Mouse (Mus musculus) cortical plate, adult 2 months (tissue): ENCODE data around the gene Cables2. TPM values are rescaled to one million over a fixed set of nuclear protein-coding genes. Genes with fewer than 3 reads are reported as not detected.

Experiments
- H3K27ac ChIP-seq: fragments of 200-500 bp; 2 replicates; pipeline ENCODE4 v1.5.1; 2012; ENCODE audit warnings: low read length, control low read depth, inconsistent platforms; ENCODE audit not compliant: insufficient read depth
- H3K4me1 ChIP-seq: fragments of 200-500 bp; 2 replicates; pipeline ENCODE4 v1.6.1; 2011; ENCODE audit warnings: low read length; ENCODE audit not compliant: control insufficient read depth, insufficient read depth
- H3K4me3 ChIP-seq: fragments of 200-500 bp; 2 replicates; pipeline ENCODE4 v1.5.1; 2011; ENCODE audit warnings: mild to moderate bottlenecking, low read length, control low read depth; ENCODE audit not compliant: insufficient read depth
- CTCF ChIP-seq: fragments of 200-500 bp; IDR thresholded peaks from 2 replicates; pipeline ENCODE4 v1.5.1; 2011; ENCODE audit warnings: mild to moderate bottlenecking, control low read depth, low read length; ENCODE audit not compliant: insufficient read depth; ENCODE audit errors: extremely low read depth
- POLR2A ChIP-seq: fragments of 200-500 bp; IDR thresholded peaks from 2 replicates; pipeline ENCODE4 v1.6.1; 2011; ENCODE audit warnings: mild to moderate bottlenecking, low read length, control low read depth; ENCODE audit not compliant: insufficient read depth; ENCODE audit errors: extremely low read depth
- polyA plus RNA-seq: library from polyadenylated mRNA; depleted of rRNA; stranded (reverse); fragments of >200 nt; gene quantifications from 2 replicates; pipeline ENCODE4 v1.2.3, GENCODE M21; 2012

The Cables2 gene
- polyA plus RNA-seq, 1 experiment: 35.7 TPM

DNA sequence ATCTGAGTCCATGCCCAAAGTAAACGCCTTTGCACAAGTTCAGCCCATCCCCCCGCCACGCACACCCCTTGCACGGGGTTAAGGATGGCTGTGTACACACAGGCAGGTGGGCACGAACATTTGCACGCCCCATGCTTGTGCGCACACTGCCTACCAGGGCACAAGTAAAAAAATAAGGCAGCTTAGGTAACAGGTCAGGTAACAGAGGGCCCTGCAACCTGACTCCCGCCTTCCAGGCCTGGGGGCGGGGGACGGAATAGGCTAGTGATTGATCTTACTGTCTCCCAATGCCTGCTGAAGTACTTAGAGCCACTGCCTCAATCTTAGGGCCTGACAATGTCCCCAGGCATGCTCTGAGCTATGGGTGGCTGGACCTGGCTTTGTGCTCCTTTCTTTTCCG, 15.7 kb upstream of the Cables2 start:
- Histone ChIP-seq H3K4me3 (no peak overlapping the region), H3K27ac (no peak overlapping the region), H3K4me1 (no peaks in the 10 kb centered on the region)
- no peak for TF ChIP-seq POLR2A
- no peak for TF ChIP-seq CTCF

DNA sequence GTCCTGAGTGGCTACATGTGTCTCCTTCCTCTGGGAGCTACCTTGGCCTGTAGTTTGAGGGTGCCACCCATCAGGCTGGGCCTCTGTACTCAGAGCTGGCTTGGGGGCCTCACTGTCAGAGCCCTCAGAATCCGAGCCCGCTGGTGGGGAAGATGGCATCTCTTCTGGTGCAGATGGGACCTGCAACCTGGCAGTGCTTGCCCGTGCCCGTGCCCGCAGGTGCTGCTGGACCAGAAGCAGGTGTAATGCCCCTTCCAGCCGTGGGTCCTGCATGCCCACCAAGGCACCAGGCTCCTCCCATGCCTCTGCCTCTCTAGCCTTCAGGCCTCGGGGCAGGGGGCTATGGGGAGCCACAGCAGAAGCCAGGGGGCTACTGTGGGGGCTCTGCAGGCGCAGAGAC, 6.0 kb upstream of the Cables2 start:
- Histone ChIP-seq H3K4me1 (no peaks in the 10 kb centered on the region), H3K27ac (no peak overlapping the region), H3K4me3 (no peak overlapping the region)
- TF ChIP-seq CTCF (no peak), POLR2A (no peak)

DNA sequence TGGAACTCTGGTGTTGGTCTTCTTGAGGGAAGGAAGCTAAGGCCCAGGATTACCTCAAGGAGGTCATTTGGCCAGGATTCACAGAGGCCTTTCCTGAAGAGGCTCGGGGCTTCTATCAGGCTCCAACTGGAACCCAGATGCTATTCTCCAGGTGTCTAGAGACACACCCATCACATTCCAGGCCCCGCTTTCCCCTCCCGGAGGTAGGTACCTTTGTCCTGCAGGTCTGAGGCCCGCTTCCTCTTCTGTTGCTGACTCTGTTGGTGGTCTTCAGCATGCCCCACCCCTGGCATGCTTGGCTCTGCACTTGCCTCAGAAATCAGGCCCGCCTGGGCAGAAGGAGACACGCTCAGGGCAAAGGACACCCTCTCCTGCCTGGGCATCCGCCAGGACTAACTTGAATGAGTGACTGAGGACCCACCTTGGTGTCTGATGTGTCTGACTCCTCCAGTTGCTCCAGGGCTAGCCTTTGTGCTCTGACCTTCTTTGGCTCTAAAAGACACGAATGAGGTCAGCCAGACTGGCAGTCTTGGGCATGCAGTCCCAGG, 4.6 kb upstream of the Cables2 start:
- TF ChIP-seq POLR2A (no peak), CTCF (no peak)
- Histone ChIP-seq H3K4me3 (no peak overlapping the region), H3K4me1 (no peaks in the 10 kb centered on the region), H3K27ac (no peak overlapping the region)

DNA sequence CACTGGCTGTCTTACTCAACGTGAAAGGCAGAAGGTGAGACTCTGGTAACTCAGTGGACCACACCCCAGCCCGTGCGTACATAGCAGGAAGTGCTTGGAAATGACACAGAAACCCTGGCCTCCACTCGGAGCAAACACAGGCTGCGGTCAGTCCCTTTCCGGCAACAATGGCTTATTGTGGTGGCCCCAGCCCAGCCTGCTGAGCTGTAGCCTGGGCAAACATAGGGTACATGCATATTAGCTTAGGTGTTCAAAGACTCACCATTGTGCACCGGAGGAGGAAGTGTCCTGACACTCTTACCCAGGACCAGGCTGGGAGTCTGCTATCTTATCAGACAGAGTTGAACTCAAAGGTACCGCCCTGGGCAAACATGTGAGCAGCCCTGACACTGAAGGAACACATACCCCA, 3.6 kb upstream of the Cables2 start:
- no peak for TF ChIP-seq CTCF
- TF ChIP-seq POLR2A: no peak
- H3K4me3 ChIP-seq: no peak overlapping the region
- no peak overlapping the region for H3K27ac ChIP-seq
- H3K4me1 ChIP-seq: peaks cover 3% of the 10 kb centered on the region; the same call in 1 of the 2 replicates

DNA sequence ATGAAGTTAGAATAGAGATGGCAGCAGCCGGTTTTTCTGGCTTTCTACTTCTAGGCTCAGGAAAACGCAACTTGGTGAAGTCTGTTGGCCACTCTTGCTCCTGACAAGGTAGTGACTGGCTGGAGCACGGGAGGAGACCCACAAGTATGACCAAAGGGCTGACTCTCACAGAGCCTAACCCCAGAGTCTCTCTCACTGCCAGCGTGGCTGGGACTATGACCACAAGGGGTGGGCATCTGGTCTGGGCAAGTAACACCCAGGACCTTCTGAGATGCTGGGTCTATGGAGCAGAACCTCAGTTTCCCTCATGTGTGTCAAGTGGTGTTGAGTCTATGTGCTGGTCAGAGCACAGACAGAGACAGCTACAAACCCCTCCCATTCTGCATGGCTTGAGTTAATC, 3.1 kb upstream of the Cables2 start:
- Histone ChIP-seq H3K4me3 (no peak overlapping the region), H3K27ac (no peak overlapping the region), H3K4me1 (peaks cover 5% of the 10 kb centered on the region; the same call in 1 of the 2 replicates)
- no peak for TF ChIP-seq CTCF
- TF ChIP-seq POLR2A: no peak

DNA sequence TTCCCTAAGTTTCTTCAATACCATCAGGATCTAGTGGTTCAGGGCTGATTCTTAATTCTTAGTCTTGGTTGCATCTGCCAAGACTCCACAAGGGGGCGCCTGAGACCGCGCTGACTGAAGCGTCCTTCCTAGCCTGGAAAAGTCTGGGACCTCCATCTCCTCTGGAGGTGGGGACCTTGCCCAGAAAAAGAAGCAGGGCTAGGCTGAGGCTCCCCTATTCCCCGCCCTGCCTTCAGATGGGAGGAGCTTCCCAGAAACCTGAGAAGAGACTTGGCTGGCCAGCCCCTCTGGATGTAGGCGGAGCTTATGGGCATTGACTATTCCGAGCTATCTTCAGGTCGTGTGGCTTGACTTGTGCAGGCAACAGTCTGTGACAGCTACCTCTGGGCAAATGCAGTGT, 2.5 kb upstream of the Cables2 start:
- Histone ChIP-seq H3K4me3 (no peak overlapping the region), H3K4me1 (peaks cover 6% of the 10 kb centered on the region; the same call in 1 of the 2 replicates), H3K27ac (no peak overlapping the region)
- TF ChIP-seq CTCF (peak; percentile 88), POLR2A (no peak)

DNA sequence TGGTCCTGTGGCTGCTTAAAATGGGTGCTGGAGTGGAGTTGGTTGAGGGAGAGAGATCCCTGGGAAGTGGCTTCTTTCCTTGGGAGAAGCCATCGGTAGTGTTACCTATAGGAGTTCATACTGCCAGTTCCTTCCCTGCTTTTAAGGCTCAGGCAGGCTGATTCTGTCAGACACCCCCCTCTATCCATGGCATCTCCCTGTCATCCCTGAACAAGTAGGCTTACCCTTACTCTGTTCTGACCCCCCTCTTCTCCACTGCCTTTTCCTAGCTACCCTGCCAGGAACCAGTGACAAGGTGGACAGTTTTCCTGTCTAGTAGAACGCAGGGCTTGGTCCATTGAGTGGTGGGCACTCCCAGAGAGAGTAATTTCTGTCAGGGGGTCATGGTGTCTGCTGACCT, 1.2 kb upstream of the Cables2 start:
- TF ChIP-seq POLR2A (no peak), CTCF (no peak)
- no peak overlapping the region for H3K27ac ChIP-seq
- no peak overlapping the region for H3K4me3 ChIP-seq
- peaks cover 6% of the 10 kb centered on the region; the same call in 1 of the 2 replicates for H3K4me1 ChIP-seq

DNA sequence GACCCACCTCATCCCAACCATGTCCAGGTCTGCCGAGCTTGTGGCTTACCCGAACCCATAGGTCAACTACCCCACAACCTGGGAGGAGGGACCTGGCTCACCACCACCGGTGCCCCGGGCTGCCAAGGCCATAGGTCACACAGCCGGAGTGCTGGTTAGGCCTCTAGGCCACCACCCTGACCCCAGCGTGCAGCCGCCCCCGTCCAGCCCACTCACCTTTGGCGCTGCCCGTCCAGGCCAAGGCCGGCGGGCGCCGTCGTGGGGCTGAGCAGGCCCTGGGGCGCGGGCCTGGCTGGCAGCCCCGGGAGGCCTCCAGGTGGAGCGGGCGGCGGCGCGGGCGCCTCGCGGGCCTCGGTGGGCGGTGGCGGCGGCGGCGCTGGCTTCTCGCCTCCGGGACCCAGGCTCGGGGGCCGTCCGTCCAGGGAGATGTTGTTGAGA, 393 bp downstream of the Cables2 start:
- TF ChIP-seq POLR2A (no peak), CTCF (no peak)
- no peak overlapping the region for H3K27ac ChIP-seq
- H3K4me1 ChIP-seq: peaks cover 6% of the 10 kb centered on the region; the same call in 1 of the 2 replicates
- H3K4me3 ChIP-seq: peak overlapping the region; percentile 44

DNA sequence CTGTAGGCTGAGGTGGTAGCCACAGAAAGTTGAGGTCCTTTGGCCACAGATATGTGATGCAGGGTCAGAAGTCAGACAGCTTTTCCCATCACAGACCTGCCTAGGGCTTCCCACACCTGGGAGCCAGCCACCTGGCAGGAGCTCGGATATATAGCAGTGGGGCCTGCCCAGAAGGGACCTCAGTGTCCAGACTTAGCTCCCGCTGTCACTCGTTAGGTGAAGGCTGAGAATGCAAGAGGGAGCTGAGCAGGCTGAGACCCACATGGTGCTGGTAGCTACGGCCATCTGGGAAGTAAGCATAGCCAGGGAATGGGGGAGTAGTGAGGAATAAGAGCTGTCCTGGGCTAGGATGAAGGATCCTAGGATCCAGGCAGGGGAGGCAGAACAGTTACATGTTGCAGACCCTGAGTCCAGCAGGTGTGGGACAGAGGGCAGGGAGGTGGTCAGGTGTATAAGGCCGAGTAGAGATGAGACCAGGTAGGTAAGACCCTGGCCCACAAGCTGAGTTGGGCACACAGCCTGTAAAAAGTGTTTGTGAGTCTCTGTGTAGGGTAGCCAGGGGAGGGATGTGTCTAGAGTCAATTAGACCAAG, 1.4 kb downstream of the Cables2 start:
- peak overlapping the region; percentile 44; the same call in 1 of the 2 replicates for H3K4me3 ChIP-seq
- TF ChIP-seq POLR2A: no peak
- no peak for TF ChIP-seq CTCF
- peaks cover 6% of the 10 kb centered on the region; the same call in 1 of the 2 replicates for H3K4me1 ChIP-seq
- no peak overlapping the region for H3K27ac ChIP-seq

DNA sequence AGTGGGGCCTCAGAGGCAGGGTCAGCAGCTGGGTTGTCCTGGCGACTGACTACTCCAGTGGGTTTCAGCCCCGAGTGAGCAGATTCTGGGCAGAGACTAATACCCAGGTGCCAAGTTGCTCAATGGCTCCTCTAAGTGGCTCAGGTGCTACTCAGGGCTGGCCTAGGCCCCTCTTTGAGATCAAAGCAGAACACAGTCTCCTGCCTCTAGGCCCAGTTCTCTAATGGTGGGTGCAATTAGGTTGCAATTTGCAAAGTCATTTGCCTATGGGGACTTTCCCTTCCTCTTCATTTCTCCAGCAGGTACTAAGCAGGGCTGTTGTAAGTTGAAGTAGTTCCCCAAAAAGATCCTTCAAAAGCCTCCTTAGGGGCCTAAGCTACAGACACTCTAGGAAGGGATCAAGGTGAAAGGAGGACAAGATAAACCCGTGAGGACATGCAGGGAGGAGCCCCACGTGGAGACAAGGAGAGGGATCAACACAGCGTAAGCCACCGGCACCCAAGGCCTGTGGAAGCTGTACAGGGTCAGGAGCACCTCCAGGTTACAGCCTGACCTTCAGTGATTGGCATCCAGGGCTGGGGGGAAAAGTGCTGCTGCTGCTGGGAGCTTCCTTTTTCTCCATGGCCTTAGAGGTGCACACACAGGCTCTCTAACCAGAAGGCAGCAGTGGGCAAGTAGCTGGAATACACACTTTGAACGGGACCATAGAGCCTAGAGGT, 2.6 kb downstream of the Cables2 start:
- Histone ChIP-seq H3K4me3 (no peak overlapping the region), H3K4me1 (peaks cover 8% of the 10 kb centered on the region; the same call in 1 of the 2 replicates), H3K27ac (no peak overlapping the region)
- TF ChIP-seq POLR2A (no peak), CTCF (no peak)
